Mouse (Mus musculus) embryonic fibroblast, embryonic 13.5 days (primary cell): Measurements from ENCODE around the gene Sema5a.

ENCODE experiments used
- CTCF ChIP-seq: IDR thresholded peaks from 2 replicates; pipeline ENCODE4 v1.5.1; 2011; ENCODE audit warnings: mild to moderate bottlenecking, control low read depth, low read length, moderate library complexity, borderline replicate concordance; ENCODE audit not compliant: insufficient read depth
- POLR2A ChIP-seq: IDR thresholded peaks from 2 replicates; pipeline ENCODE4 v1.6.1; 2011; ENCODE audit warnings: low read depth, mild to moderate bottlenecking, control low read depth, low read length, moderate library complexity

DNA sequence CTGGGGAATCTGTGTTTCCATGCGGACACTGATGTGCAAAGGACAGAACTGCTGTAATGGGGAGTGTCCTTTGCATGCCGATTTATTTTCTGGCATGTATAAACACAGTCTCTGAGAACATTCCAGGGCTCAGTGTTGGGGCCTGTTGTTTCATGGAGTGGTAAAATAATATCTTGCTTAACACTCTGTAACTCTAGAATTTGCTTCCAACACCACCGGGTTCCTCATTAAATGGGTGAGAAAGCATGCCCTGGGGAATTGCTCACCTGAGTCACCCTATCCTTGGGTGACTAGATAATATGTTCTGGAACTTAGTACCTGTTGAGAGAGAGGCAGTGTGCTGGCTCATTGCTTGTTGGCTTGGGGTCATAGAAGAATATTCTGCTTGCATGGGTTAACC lies 135.7 kb downstream of the Sema5a start:
- TF ChIP-seq CTCF (no peak), POLR2A (no peak)
